Mouse (Mus musculus): Measurements from ENCODE around the gene Gm20388. TPM values are rescaled to one million over a fixed set of nuclear protein-coding genes. Genes with fewer than 3 reads are reported as not detected.

Gm20388 gene
- total and polyA plus RNA-seq, 2 experiments from 2014 or later = 17.3 TPM; not detected in 1

DNA sequence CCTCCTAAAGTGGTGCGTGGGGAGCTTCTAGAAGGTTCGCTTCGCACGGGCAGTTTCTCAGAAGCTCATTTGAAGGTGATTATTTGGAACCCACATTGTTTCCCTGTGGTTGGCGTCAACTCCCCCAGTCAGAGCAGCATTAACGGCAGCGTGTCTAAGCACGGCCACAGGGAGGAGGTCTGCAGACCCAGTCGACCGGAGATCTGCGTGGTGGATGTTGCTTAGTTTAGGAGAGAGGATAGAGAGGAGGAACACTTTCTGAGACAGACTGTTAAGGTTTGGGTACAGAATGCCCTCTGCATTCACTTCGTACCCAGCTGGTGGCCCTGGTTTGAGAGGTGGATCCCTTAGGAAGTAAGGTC, 4234.0 kb downstream of the Gm20388 start:
- DNase-seq (ENCODE audit: low spot score) = no peak
- Histone ChIP-seq H3K36me3 (replicated peaks; ENCODE audit: control insufficient read depth, insufficient read depth, low read length) (no peaks in the 10 kb centered on the region), H3K4me2 (ENCODE audit: low read depth, low read length) (no peak overlapping the region), H3K27ac (ENCODE audit: low read depth) (no peak overlapping the region), H3K4me3 (ENCODE audit: low read depth, low read length) (no peak overlapping the region), H3K27me3 (ENCODE audit: control insufficient read depth, insufficient read depth, low read length) (no peaks in the 10 kb centered on the region), H3K9ac (replicated peaks; ENCODE audit: low read depth, low read length) (no peak overlapping the region), H3K9me3 (replicated peaks; ENCODE audit: control insufficient read depth, low read length) (no peaks in the 10 kb centered on the region), H3K4me1 (ENCODE audit: control insufficient read depth, insufficient read depth) (peaks cover 18% of the 10 kb centered on the region; the same call in 1 of the 2 replicates)
- no peak for ATAC-seq (ENCODE audit: insufficient read depth, low read depth)
- WGBS = 89% methylated on average over 12 of the region's 12 CpGs
- TF ChIP-seq CTCF (IDR thresholded peaks at IDR 0.05; ENCODE audit: low read depth) (no peak), EP300 (IDR thresholded peaks at IDR 0.05; ENCODE audit: low read depth) (no peak)

DNA sequence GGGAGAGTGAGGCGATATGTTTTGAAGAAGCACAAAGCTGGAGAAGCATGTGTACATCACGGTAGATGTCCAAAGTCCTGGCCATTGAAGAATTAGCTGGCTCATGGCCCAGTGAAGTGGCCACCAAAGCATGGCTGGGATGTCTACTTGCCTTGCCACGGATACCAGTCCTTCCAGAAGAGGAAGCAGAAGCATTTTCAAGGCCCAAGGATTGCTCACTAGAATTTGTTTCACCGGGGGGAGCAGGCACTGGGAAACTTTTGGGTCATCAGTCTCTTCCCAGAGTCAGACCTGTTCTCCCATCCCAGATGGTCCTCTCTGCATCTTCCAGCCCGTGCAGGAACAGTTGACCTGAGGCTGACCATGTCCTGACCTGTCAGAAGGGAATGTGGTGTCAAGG, 4235.6 kb downstream of the Gm20388 start:
- Histone ChIP-seq H3K27ac (ENCODE audit: low read depth) (no peak overlapping the region), H3K4me2 (ENCODE audit: low read depth, low read length) (no peak overlapping the region), H3K9ac (replicated peaks; ENCODE audit: low read depth, low read length) (no peak overlapping the region), H3K4me1 (ENCODE audit: control insufficient read depth, insufficient read depth) (0 out of 2 replicates have a peak, but pooled peaks cover 9% of the 10 kb centered on the region), H3K4me3 (ENCODE audit: low read depth, low read length) (no peak overlapping the region), H3K9me3 (replicated peaks; ENCODE audit: control insufficient read depth, low read length) (no peaks in the 10 kb centered on the region), H3K36me3 (replicated peaks; ENCODE audit: control insufficient read depth, insufficient read depth, low read length) (no peaks in the 10 kb centered on the region), H3K27me3 (ENCODE audit: control insufficient read depth, insufficient read depth, low read length) (no peaks in the 10 kb centered on the region)
- 78% methylated on average over 5 of the region's 5 CpGs for WGBS
- ATAC-seq (ENCODE audit: insufficient read depth, low read depth) (no peak), DNase-seq (ENCODE audit: low spot score) (no peak)
- TF ChIP-seq EP300 (IDR thresholded peaks at IDR 0.05; ENCODE audit: low read depth) = no peak
- no peak for TF ChIP-seq CTCF (IDR thresholded peaks at IDR 0.05; ENCODE audit: low read depth)

DNA sequence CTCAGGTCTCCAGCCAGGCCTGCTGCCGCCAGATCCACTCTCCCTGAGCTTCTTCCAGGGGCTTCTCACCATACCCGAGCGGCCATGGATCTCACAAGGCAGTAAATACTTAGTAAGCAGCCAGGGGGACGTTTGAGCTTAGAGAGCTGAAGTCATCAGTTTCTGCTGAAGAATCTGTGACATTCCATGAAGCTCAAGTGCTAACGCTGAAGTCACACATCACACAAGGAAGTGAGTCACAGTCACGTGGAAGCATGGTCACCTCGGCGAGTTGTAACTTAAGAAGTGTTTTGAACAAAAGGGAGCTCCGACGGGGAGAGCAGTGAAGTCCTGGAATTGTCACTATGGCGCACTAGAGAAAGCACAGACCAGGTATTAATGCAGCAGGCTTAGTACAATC, 4239.4 kb downstream of the Gm20388 start:
- 52% methylated on average over 11 of the region's 11 CpGs for WGBS
- no peak for ATAC-seq (ENCODE audit: insufficient read depth, low read depth)

DNA sequence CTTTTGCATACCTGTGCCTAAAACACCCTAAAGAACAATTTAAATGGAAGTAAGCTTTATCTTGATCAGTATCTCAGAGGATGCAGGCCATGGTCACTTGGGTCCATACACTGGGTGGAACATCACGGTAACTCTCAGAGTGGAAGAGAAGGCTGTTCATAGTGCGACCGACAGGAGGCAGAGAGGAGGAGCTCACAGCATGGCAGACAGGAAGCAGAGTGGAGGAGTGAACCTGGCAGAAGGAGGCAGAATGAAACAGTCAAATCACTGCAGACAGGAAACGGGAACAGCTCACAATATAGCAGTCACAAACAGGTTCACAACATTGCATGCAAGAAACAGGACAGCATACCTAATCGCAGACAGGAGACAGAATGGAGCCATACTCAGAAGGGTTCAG, 4239.9 kb downstream of the Gm20388 start:
- Histone ChIP-seq H3K27me3 (ENCODE audit: control insufficient read depth, insufficient read depth, low read length) (no peaks in the 10 kb centered on the region), H3K36me3 (replicated peaks; ENCODE audit: control insufficient read depth, insufficient read depth, low read length) (no peaks in the 10 kb centered on the region), H3K4me2 (ENCODE audit: low read depth, low read length) (no peak overlapping the region), H3K4me3 (ENCODE audit: low read depth, low read length) (no peak overlapping the region), H3K9ac (replicated peaks; ENCODE audit: low read depth, low read length) (no peak overlapping the region), H3K27ac (ENCODE audit: low read depth) (no peak overlapping the region), H3K4me1 (ENCODE audit: control insufficient read depth, insufficient read depth) (no peaks in the 10 kb centered on the region), H3K9me3 (replicated peaks; ENCODE audit: control insufficient read depth, low read length) (peaks cover 5% of the 10 kb centered on the region; the same call in 1 of the 2 replicates)
- DNase-seq (ENCODE audit: low spot score) (no peak), ATAC-seq (ENCODE audit: insufficient read depth, low read depth) (no peak)
- 74% methylated on average over 5 of the region's 5 CpGs for WGBS
- TF ChIP-seq EP300 (IDR thresholded peaks at IDR 0.05; ENCODE audit: low read depth) = no peak
- TF ChIP-seq CTCF (IDR thresholded peaks at IDR 0.05; ENCODE audit: low read depth) = no peak

More for the DNA sequence above, 4239.4 kb downstream of the Gm20388 start:
- Histone ChIP-seq H3K9ac (replicated peaks; ENCODE audit: low read depth, low read length) (no peak overlapping the region), H3K4me2 (ENCODE audit: low read depth, low read length) (no peak overlapping the region), H3K4me1 (ENCODE audit: control insufficient read depth, insufficient read depth) (no peaks in the 10 kb centered on the region), H3K27me3 (ENCODE audit: control insufficient read depth, insufficient read depth, low read length) (no peaks in the 10 kb centered on the region), H3K27ac (ENCODE audit: low read depth) (no peak overlapping the region), H3K9me3 (replicated peaks; ENCODE audit: control insufficient read depth, low read length) (peaks cover 5% of the 10 kb centered on the region; the same call in 1 of the 2 replicates), H3K4me3 (ENCODE audit: low read depth, low read length) (no peak overlapping the region), H3K36me3 (replicated peaks; ENCODE audit: control insufficient read depth, insufficient read depth, low read length) (no peaks in the 10 kb centered on the region)
- TF ChIP-seq CTCF (IDR thresholded peaks at IDR 0.05; ENCODE audit: low read depth) (no peak), EP300 (IDR thresholded peaks at IDR 0.05; ENCODE audit: low read depth) (no peak)
- no peak for DNase-seq (ENCODE audit: low spot score)

DNA sequence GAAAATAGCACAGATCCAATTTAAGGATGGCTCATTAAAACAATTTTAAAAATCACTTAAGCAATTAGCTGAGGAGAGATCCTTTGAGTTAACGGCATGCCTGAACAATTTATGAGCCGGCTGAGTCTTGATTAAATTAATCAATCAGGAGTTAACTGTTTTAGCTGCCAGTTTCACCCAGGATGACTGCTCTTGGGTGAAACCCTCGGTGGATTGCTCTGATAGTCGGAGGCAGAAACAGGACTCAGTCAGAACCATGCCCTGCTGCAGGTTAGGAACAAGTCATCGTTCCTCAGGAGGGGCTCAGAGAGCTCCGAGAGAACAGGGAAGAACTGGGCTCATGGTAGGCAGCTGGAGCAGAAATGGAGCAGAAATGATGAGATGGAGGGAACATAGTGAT, 4241.2 kb downstream of the Gm20388 start:
- Histone ChIP-seq H3K4me2 (ENCODE audit: low read depth, low read length) (no peak overlapping the region), H3K4me3 (ENCODE audit: low read depth, low read length) (no peak overlapping the region), H3K4me1 (ENCODE audit: control insufficient read depth, insufficient read depth) (no peaks in the 10 kb centered on the region), H3K27me3 (ENCODE audit: control insufficient read depth, insufficient read depth, low read length) (no peaks in the 10 kb centered on the region), H3K9ac (replicated peaks; ENCODE audit: low read depth, low read length) (no peak overlapping the region), H3K9me3 (replicated peaks; ENCODE audit: control insufficient read depth, low read length) (peaks cover 5% of the 10 kb centered on the region; the same call in 1 of the 2 replicates), H3K27ac (ENCODE audit: low read depth) (no peak overlapping the region), H3K36me3 (replicated peaks; ENCODE audit: control insufficient read depth, insufficient read depth, low read length) (no peaks in the 10 kb centered on the region)
- no peak for TF ChIP-seq EP300 (IDR thresholded peaks at IDR 0.05; ENCODE audit: low read depth)
- TF ChIP-seq CTCF (IDR thresholded peaks at IDR 0.05; ENCODE audit: low read depth) = no peak
- 83% methylated on average over 6 of the region's 6 CpGs for WGBS
- DNase-seq (ENCODE audit: low spot score) (no peak), ATAC-seq (ENCODE audit: insufficient read depth, low read depth) (no peak)

DNA sequence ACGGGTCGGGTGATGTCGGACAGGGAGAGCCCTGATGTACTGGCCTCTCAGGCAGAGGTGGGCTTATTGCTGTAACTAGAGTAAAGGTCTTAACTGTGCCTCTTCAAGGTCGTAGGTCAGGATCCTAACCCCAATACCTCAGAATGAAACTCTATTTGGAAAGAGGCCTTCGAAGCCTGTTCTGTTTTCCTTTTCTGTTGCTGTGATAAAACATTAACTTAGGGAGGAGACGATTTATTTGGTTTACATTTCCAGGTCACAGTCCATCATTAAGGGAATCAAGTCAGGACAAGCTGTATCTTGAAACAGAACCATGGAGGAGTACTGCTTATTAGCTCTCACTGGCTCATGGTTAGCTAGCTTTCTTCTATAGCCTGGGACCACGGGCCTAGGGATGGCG, 4242.1 kb downstream of the Gm20388 start:
- no peak for ATAC-seq (ENCODE audit: insufficient read depth, low read depth)
- no peak overlapping the region for H3K4me2 ChIP-seq (ENCODE audit: low read depth, low read length)
- 92% methylated on average over 8 of the region's 8 CpGs for WGBS
- peaks cover 5% of the 10 kb centered on the region; the same call in 1 of the 2 replicates for H3K9me3 ChIP-seq (replicated peaks; ENCODE audit: control insufficient read depth, low read length)
- no peak for DNase-seq (ENCODE audit: low spot score)
- TF ChIP-seq EP300 (IDR thresholded peaks at IDR 0.05; ENCODE audit: low read depth) (no peak), CTCF (IDR thresholded peaks at IDR 0.05; ENCODE audit: low read depth) (no peak)
- no peak overlapping the region for H3K27ac ChIP-seq (ENCODE audit: low read depth)
- no peak overlapping the region for H3K9ac ChIP-seq (replicated peaks; ENCODE audit: low read depth, low read length)
- no peaks in the 10 kb centered on the region for H3K4me1 ChIP-seq (ENCODE audit: control insufficient read depth, insufficient read depth)
- no peaks in the 10 kb centered on the region for H3K27me3 ChIP-seq (ENCODE audit: control insufficient read depth, insufficient read depth, low read length)
- no peaks in the 10 kb centered on the region for H3K36me3 ChIP-seq (replicated peaks; ENCODE audit: control insufficient read depth, insufficient read depth, low read length)
- H3K4me3 ChIP-seq (ENCODE audit: low read depth, low read length) = no peak overlapping the region
